Mouse (Mus musculus) midbrain, embryonic 15.5 days (tissue): Measurements from ENCODE around the gene Atp1a1. TPM values are rescaled to one million over a fixed set of nuclear protein-coding genes. Genes with fewer than 3 reads are reported as not detected.

ENCODE experiments used
- ATAC-seq: fragments of 200-750 bp; cut with Nextera tagmentation; replicated peaks from 2 replicates; pipeline ENCODE4 v1.8.0; 2017; ENCODE audit warnings: moderate TSS enrichment
- H3K27ac ChIP-seq: fragments of 300-500 bp; sonication (generic); 2 replicates; pipeline ENCODE4 v1.5.1; 2015; ENCODE audit warnings: mild to moderate bottlenecking, inconsistent platforms
- H3K27me3 ChIP-seq: fragments of 300-500 bp; sonication (generic); replicated peaks from 2 replicates; pipeline ENCODE4 v1.6.1; 2015; ENCODE audit warnings: inconsistent platforms
- H3K36me3 ChIP-seq: fragments of 300-500 bp; sonication (generic); replicated peaks from 2 replicates; pipeline ENCODE4 v1.6.1; 2015; ENCODE audit warnings: inconsistent platforms
- H3K4me1 ChIP-seq: fragments of 300-500 bp; sonication (generic); 2 replicates; pipeline ENCODE4 v1.6.1; 2015; ENCODE audit warnings: inconsistent platforms
- H3K4me2 ChIP-seq: fragments of 300-500 bp; sonication (generic); 2 replicates; pipeline ENCODE4 v1.6.1; 2015; ENCODE audit warnings: inconsistent platforms, mild to moderate bottlenecking, moderate library complexity
- H3K4me3 ChIP-seq: fragments of 300-500 bp; sonication (generic); 2 replicates; pipeline ENCODE4 v1.5.1; 2015; ENCODE audit warnings: mild to moderate bottlenecking, inconsistent platforms
- H3K9ac ChIP-seq: fragments of 300-500 bp; sonication (generic); 2 replicates; pipeline ENCODE4 v1.6.1; 2015; ENCODE audit warnings: mild to moderate bottlenecking, inconsistent platforms
- H3K9me3 ChIP-seq: fragments of 300-500 bp; sonication (generic); 2 replicates; pipeline ENCODE4 v1.6.1; 2016; ENCODE audit warnings: inconsistent platforms
- WGBS: fragments of 180-500 bp; shearing (Covaris S2); methylation state at CpG from one replicate; pipeline ENCODE4 v1.1.7; 2015; ENCODE audit warnings: mixed read lengths; 5-methylcytosine and 5-hydroxymethylcytosine counted together
- polyA plus RNA-seq: library from polyadenylated mRNA; unstranded; fragments of >200 nt; fragmentation: Nextera tagmentation; extraction: Ambion mirVana; gene quantifications from 2 replicates; pipeline ENCODE4 v1.2.1, GENCODE M21; 2015

The Atp1a1 gene
- polyA plus RNA-seq, 1 experiment from 2014 or later = 57.1 TPM

- H3K9ac ChIP-seq = no peak overlapping the region
- no peak overlapping the region for H3K4me3 ChIP-seq
- no peaks in the 10 kb centered on the region for H3K9me3 ChIP-seq
- no peaks in the 10 kb centered on the region for H3K27me3 ChIP-seq
- H3K4me2 ChIP-seq = no peak overlapping the region
- ATAC-seq = no peak
- peaks cover 14% of the 10 kb centered on the region for H3K4me1 ChIP-seq
- no peaks in the 10 kb centered on the region for H3K36me3 ChIP-seq
- 67% methylated on average over 2 of the region's 2 CpGs for WGBS
- no peak overlapping the region for H3K27ac ChIP-seq
Measured at GRCm38 (mm10) chr3:101636086-101636485, 31.6 kb upstream of the Atp1a1 start.

- Histone ChIP-seq H3K4me3 (no peak overlapping the region), H3K27ac (peak overlapping the region; percentile 62), H3K9ac (no peak overlapping the region), H3K36me3 (no peaks in the 10 kb centered on the region), H3K9me3 (no peaks in the 10 kb centered on the region), H3K27me3 (no peaks in the 10 kb centered on the region), H3K4me2 (no peak overlapping the region), H3K4me1 (peaks cover 14% of the 10 kb centered on the region)
- WGBS = 68% methylated on average over 9 of the region's 9 CpGs
- ATAC-seq = peak; percentile 78
Measured at GRCm38 (mm10) chr3:101634141-101634900, 29.8 kb upstream of the Atp1a1 start.

- Histone ChIP-seq H3K4me2 (no peak overlapping the region), H3K27ac (no peak overlapping the region), H3K36me3 (no peaks in the 10 kb centered on the region), H3K4me3 (no peak overlapping the region), H3K9me3 (no peaks in the 10 kb centered on the region), H3K4me1 (no peaks in the 10 kb centered on the region), H3K27me3 (no peaks in the 10 kb centered on the region), H3K9ac (no peak overlapping the region)
- ATAC-seq = no peak
- 86% methylated on average over 2 of the region's 2 CpGs for WGBS
Measured at GRCm38 (mm10) chr3:101628255-101628654, 23.8 kb upstream of the Atp1a1 start.

- H3K36me3 ChIP-seq = no peaks in the 10 kb centered on the region
- WGBS = 78% methylated on average over 5 of the region's 5 CpGs
- no peaks in the 10 kb centered on the region for H3K9me3 ChIP-seq
- no peaks in the 10 kb centered on the region for H3K27me3 ChIP-seq
- H3K9ac ChIP-seq = no peak overlapping the region
- H3K27ac ChIP-seq = no peak overlapping the region
- no peak overlapping the region for H3K4me2 ChIP-seq
- H3K4me1 ChIP-seq = no peaks in the 10 kb centered on the region
- no peak overlapping the region for H3K4me3 ChIP-seq
- no peak for ATAC-seq
Measured at GRCm38 (mm10) chr3:101624287-101624686, 19.8 kb upstream of the Atp1a1 start.

GRCm38 (mm10) chr3:101619017-101619416, 14.5 kb upstream of the Atp1a1 start:
- Histone ChIP-seq H3K36me3 (no peaks in the 10 kb centered on the region), H3K27me3 (no peaks in the 10 kb centered on the region), H3K4me3 (no peak overlapping the region), H3K9me3 (no peaks in the 10 kb centered on the region), H3K4me1 (no peaks in the 10 kb centered on the region), H3K27ac (no peak overlapping the region), H3K4me2 (no peak overlapping the region), H3K9ac (no peak overlapping the region)
- ATAC-seq = no peak
- 92% methylated on average over 4 of the region's 4 CpGs for WGBS

GRCm38 (mm10) chr3:101618505-101618904, 14.0 kb upstream of the Atp1a1 start:
- no peaks in the 10 kb centered on the region for H3K4me1 ChIP-seq
- H3K9me3 ChIP-seq = no peaks in the 10 kb centered on the region
- no peak overlapping the region for H3K4me2 ChIP-seq
- no peak for ATAC-seq
- no peak overlapping the region for H3K27ac ChIP-seq
- WGBS = 78% methylated on average over 4 of the region's 4 CpGs
- H3K9ac ChIP-seq = no peak overlapping the region
- no peak overlapping the region for H3K4me3 ChIP-seq
- no peaks in the 10 kb centered on the region for H3K27me3 ChIP-seq
- no peaks in the 10 kb centered on the region for H3K36me3 ChIP-seq

- H3K27me3 ChIP-seq = no peaks in the 10 kb centered on the region
- H3K4me2 ChIP-seq = no peak overlapping the region
- H3K4me1 ChIP-seq = no peaks in the 10 kb centered on the region
- H3K4me3 ChIP-seq = no peak overlapping the region
- WGBS = 79% methylated on average over 8 of the region's 8 CpGs
- H3K27ac ChIP-seq = no peak overlapping the region
- no peaks in the 10 kb centered on the region for H3K36me3 ChIP-seq
- no peak overlapping the region for H3K9ac ChIP-seq
- ATAC-seq = no peak
- H3K9me3 ChIP-seq = no peaks in the 10 kb centered on the region
Measured at GRCm38 (mm10) chr3:101617451-101617850, 13.0 kb upstream of the Atp1a1 start.

GRCm38 (mm10) chr3:101617007-101617406, 12.5 kb upstream of the Atp1a1 start:
- no peaks in the 10 kb centered on the region for H3K9me3 ChIP-seq
- H3K4me2 ChIP-seq = no peak overlapping the region
- ATAC-seq = no peak
- no peaks in the 10 kb centered on the region for H3K4me1 ChIP-seq
- no peak overlapping the region for H3K4me3 ChIP-seq
- no peak overlapping the region for H3K27ac ChIP-seq
- H3K9ac ChIP-seq = no peak overlapping the region
- no peaks in the 10 kb centered on the region for H3K36me3 ChIP-seq
- no peaks in the 10 kb centered on the region for H3K27me3 ChIP-seq

GRCm38 (mm10) chr3:101615856-101616255, 11.4 kb upstream of the Atp1a1 start:
- H3K9ac ChIP-seq = no peak overlapping the region
- no peak overlapping the region for H3K4me3 ChIP-seq
- no peak overlapping the region for H3K4me2 ChIP-seq
- no peaks in the 10 kb centered on the region for H3K36me3 ChIP-seq
- 0 out of 2 replicates have a peak, but pooled peaks cover 6% of the 10 kb centered on the region for H3K4me1 ChIP-seq
- H3K27me3 ChIP-seq = no peaks in the 10 kb centered on the region
- H3K9me3 ChIP-seq = no peaks in the 10 kb centered on the region
- no peak for ATAC-seq
- 80% methylated on average over 6 of the region's 6 CpGs for WGBS
- no peak overlapping the region for H3K27ac ChIP-seq

GRCm38 (mm10) chr3:101611813-101612491, 7.5 kb upstream of the Atp1a1 start:
- H3K27me3 ChIP-seq = no peaks in the 10 kb centered on the region
- 70% methylated on average over 10 of the region's 10 CpGs for WGBS
- H3K9ac ChIP-seq = no peak overlapping the region
- H3K9me3 ChIP-seq = no peaks in the 10 kb centered on the region
- H3K4me2 ChIP-seq = no peak overlapping the region
- no peak for ATAC-seq
- H3K4me3 ChIP-seq = no peak overlapping the region
- H3K4me1 ChIP-seq = 0 out of 2 replicates have a peak, but pooled peaks cover 6% of the 10 kb centered on the region
- H3K36me3 ChIP-seq = no peaks in the 10 kb centered on the region
- H3K27ac ChIP-seq = no peak overlapping the region

GRCm38 (mm10) chr3:101611012-101611812, 6.7 kb upstream of the Atp1a1 start:
- Histone ChIP-seq H3K4me3 (no peak overlapping the region), H3K27me3 (no peaks in the 10 kb centered on the region), H3K9ac (no peak overlapping the region), H3K4me2 (no peak overlapping the region), H3K9me3 (no peaks in the 10 kb centered on the region), H3K27ac (peak overlapping the region; percentile 16; the same call in 1 of the 2 replicates), H3K36me3 (no peaks in the 10 kb centered on the region), H3K4me1 (0 out of 2 replicates have a peak, but pooled peaks cover 6% of the 10 kb centered on the region)
- 71% methylated on average over 8 of the region's 8 CpGs for WGBS
- 0 out of 2 replicates have a peak, but pooled peaks have one; percentile 50 for ATAC-seq

- 94% methylated on average over 5 of the region's 5 CpGs for WGBS
Measured at GRCm38 (mm10) chr3:101609302-101609701, 4.8 kb upstream of the Atp1a1 start.

More at GRCm38 (mm10) chr3:101609302-101609701, 4.8 kb upstream of the Atp1a1 start:
- H3K9me3 ChIP-seq = no peaks in the 10 kb centered on the region
- H3K36me3 ChIP-seq = no peaks in the 10 kb centered on the region
- H3K4me3 ChIP-seq = no peak overlapping the region
- ATAC-seq = no peak
- no peak overlapping the region for H3K4me2 ChIP-seq
- peaks cover 12% of the 10 kb centered on the region for H3K4me1 ChIP-seq
- no peak overlapping the region for H3K9ac ChIP-seq
- no peaks in the 10 kb centered on the region for H3K27me3 ChIP-seq
- no peak overlapping the region for H3K27ac ChIP-seq
